ENCODE assay signal across 9 mouse cellular contexts in genomic region chr11:85842596-85843346, GRCm38 (mm10). TPM values are rescaled to one million over a fixed set of nuclear protein-coding genes. Genes with fewer than 3 reads are reported as not detected.
DNase-seq lines count a peak whose midpoint lies in the region; ATAC-seq lines count a peak whose summit lies in the region.
"Had no signal": no experiment of that assay in that cellular context is flagged by ENCODE, and none has a peak within 500 bp of the region (broad histone marks: within the 10 kb centered on the region; RNA-seq: fewer than 3 reads in every experiment).

No protein-coding gene starts in this region.

- intact Hi-C loops in left cerebral cortex, postnatal 4 days (cut with DNase I): loop anchor here (5.0 to 10.0 kb wide), 2 partner anchors 315 to 458 kb away; no protein-coding TSS in a partner anchor

- H3K27ac ChIP-seq in lung, embryonic 15.5 days: peak overlapping the region; percentile 97
- no peak overlapping the region for H3K27ac ChIP-seq in forebrain, embryonic 13.5 days
- peak overlapping the region; percentile 87 for H3K27ac ChIP-seq in kidney, embryonic 14.5 days (ENCODE audit: low read depth, low read length)
- H3K27ac ChIP-seq in midbrain, embryonic 15.5 days: no peak overlapping the region

- peaks cover 35% of the 10 kb centered on the region for H3K27me3 ChIP-seq in lung, embryonic 15.5 days
- H3K27me3 ChIP-seq in forebrain, embryonic 13.5 days: peaks cover 95% of the 10 kb centered on the region
- peaks cover 24% of the 10 kb centered on the region for H3K27me3 ChIP-seq in kidney, embryonic 14.5 days (ENCODE audit: control insufficient read depth, insufficient read depth, low read length)
- peaks cover 88% of the 10 kb centered on the region for H3K27me3 ChIP-seq in midbrain, embryonic 15.5 days (replicated peaks)

- peak overlapping the region; percentile 87 for H3K4me2 ChIP-seq in lung, embryonic 15.5 days
- H3K4me2 ChIP-seq in forebrain, embryonic 13.5 days: peak overlapping the region; percentile 79
- peak overlapping the region; percentile 78 for H3K4me2 ChIP-seq in kidney, embryonic 14.5 days (replicated peaks; ENCODE audit: low read depth, low read length)
- H3K4me2 ChIP-seq in midbrain, embryonic 15.5 days: peak overlapping the region; percentile 74

- H3K9ac ChIP-seq in lung, embryonic 15.5 days: peak overlapping the region; percentile 74
- peak overlapping the region; percentile 3; the same call in 1 of the 2 replicates for H3K9ac ChIP-seq in forebrain, embryonic 13.5 days
- H3K9ac ChIP-seq in kidney, embryonic 14.5 days (ENCODE audit: low read depth, low read length): peak overlapping the region; percentile 97; the same call in 1 of the 2 replicates
- H3K9ac ChIP-seq in midbrain, embryonic 15.5 days: no peak overlapping the region

- peaks cover 49% of the 10 kb centered on the region for H3K4me1 ChIP-seq in lung, embryonic 15.5 days
- H3K4me1 ChIP-seq in forebrain, embryonic 13.5 days: peaks cover 37% of the 10 kb centered on the region
- H3K4me1 ChIP-seq in kidney, embryonic 14.5 days (ENCODE audit: control insufficient read depth, insufficient read depth, low read length): peaks cover 30% of the 10 kb centered on the region
- peaks cover 34% of the 10 kb centered on the region for H3K4me1 ChIP-seq in midbrain, embryonic 15.5 days

- ATAC-seq in lung, embryonic 15.5 days (ENCODE audit: borderline replicate concordance, extremely low read depth, low FRiP score, low TSS enrichment): no peak
- no peak for ATAC-seq in forebrain, embryonic 13.5 days
- ATAC-seq in kidney, embryonic 14.5 days (ENCODE audit: low FRiP score, low TSS enrichment): no peak
- no peak for ATAC-seq in midbrain, embryonic 15.5 days (replicated peaks)
- ATAC-seq in activated CD4-positive, CD25-positive, alpha-beta regulatory T cell, adult 4 months: no peak

- no peak for DNase-seq in lung, postnatal 36 days
- DNase-seq in left cerebral cortex, postnatal 4 days: no peak
- no peak for DNase-seq in thymus, postnatal 14 days

- H3K9me3 ChIP-seq in lung, embryonic 15.5 days: no peaks in the 10 kb centered on the region
- no peaks in the 10 kb centered on the region for H3K9me3 ChIP-seq in forebrain, embryonic 13.5 days (replicated peaks)
- H3K9me3 ChIP-seq in kidney, embryonic 14.5 days (ENCODE audit: control insufficient read depth, low read length): no peaks in the 10 kb centered on the region
- H3K9me3 ChIP-seq in midbrain, embryonic 15.5 days: no peaks in the 10 kb centered on the region

- WGBS in lung, embryonic 15.5 days: 4% methylated on average over 24 of the region's 24 CpGs
- 4% methylated on average over 24 of the region's 24 CpGs for WGBS in forebrain, embryonic 13.5 days
- whole genome bisulfite sequencing in kidney, embryonic 14.5 days: 6% methylated on average over 24 of the region's 24 CpGs
- WGBS in midbrain, embryonic 15.5 days: 5% methylated on average over 24 of the region's 24 CpGs

- peak overlapping the region; percentile 64 for H3K4me3 ChIP-seq in lung, embryonic 15.5 days
- peak overlapping the region; percentile 44 for H3K4me3 ChIP-seq in forebrain, embryonic 13.5 days
- H3K4me3 ChIP-seq in kidney, embryonic 14.5 days (ENCODE audit: low read length): peak overlapping the region; percentile 52
- no peak overlapping the region for H3K4me3 ChIP-seq in midbrain, embryonic 15.5 days

- H3K36me3 ChIP-seq in lung, embryonic 15.5 days: no peaks in the 10 kb centered on the region
- no peaks in the 10 kb centered on the region for H3K36me3 ChIP-seq in forebrain, embryonic 13.5 days (ENCODE audit: poor library complexity, severe bottlenecking)
- H3K36me3 ChIP-seq in kidney, embryonic 14.5 days (ENCODE audit: control insufficient read depth, insufficient read depth, low read length): peaks cover 23% of the 10 kb centered on the region
- no peaks in the 10 kb centered on the region for H3K36me3 ChIP-seq in midbrain, embryonic 15.5 days (replicated peaks)

RNA-seq across cellular contexts. Expression of gene Gm11444, which starts 7.4 kb away (rescaled TPM):
- polyA plus RNA-seq in lung, embryonic 15.5 days (2015; fragmentation: Nextera tagmentation; extraction: Ambion mirVana): 0.62 TPM in 1 of 2 replicates, not detected in the other
- not detected in 2 replicates for polyA plus RNA-seq in forebrain, embryonic 13.5 days (2015; fragmentation: Nextera tagmentation; extraction: Ambion mirVana)
- not detected in 2 replicates for polyA plus RNA-seq in kidney, embryonic 14.5 days (2014; fragmentation: Nextera tagmentation; extraction: Ambion mirVana)
- not detected in 2 replicates for polyA plus RNA-seq in midbrain, embryonic 15.5 days (2015; fragmentation: Nextera tagmentation; extraction: Ambion mirVana)
- total RNA-seq in left cerebral cortex, postnatal 4 days (2021): not detected
- polyA plus RNA-seq in activated CD4-positive, CD25-positive, alpha-beta regulatory T cell, adult 4 months (2017; shearing (Covaris generic)): 1 to 10 TPM in 1 of 2 experiments, not detected in 1; 1.0 TPM
- total RNA-seq: heart, adult 18-20 months had no signal

RNA-seq across cellular contexts. Expression of gene Tbx2, which starts 10.4 kb away (rescaled TPM):
- polyA plus RNA-seq in lung, embryonic 15.5 days (2015; fragmentation: Nextera tagmentation; extraction: Ambion mirVana): 40.9 and 44.9 TPM in 2 replicates
- 0.42 and 0.61 TPM in 2 replicates for polyA plus RNA-seq in forebrain, embryonic 13.5 days (2015; fragmentation: Nextera tagmentation; extraction: Ambion mirVana)
- polyA plus RNA-seq in kidney, embryonic 14.5 days (2014; fragmentation: Nextera tagmentation; extraction: Ambion mirVana): 18.2 and 19.8 TPM in 2 replicates
- polyA plus RNA-seq in midbrain, embryonic 15.5 days (2015; fragmentation: Nextera tagmentation; extraction: Ambion mirVana): 1.0 TPM in 2 replicates
- total RNA-seq in left cerebral cortex, postnatal 4 days (2021): 1 to 10 TPM; 3.7 to 3.9 TPM
- under 1 TPM in 1 of 2 experiments, not detected in 1; 0.13 TPM for polyA plus RNA-seq in activated CD4-positive, CD25-positive, alpha-beta regulatory T cell, adult 4 months (2017; shearing (Covaris generic))

RNA-seq across cellular contexts. Expression of gene Tbx4, which starts 43.5 kb away (rescaled TPM):
- 78.8 and 81.3 TPM in 2 replicates for polyA plus RNA-seq in lung, embryonic 15.5 days (2015; fragmentation: Nextera tagmentation; extraction: Ambion mirVana)
- 0.06 and 0.26 TPM in 2 replicates for polyA plus RNA-seq in forebrain, embryonic 13.5 days (2015; fragmentation: Nextera tagmentation; extraction: Ambion mirVana)
- polyA plus RNA-seq in kidney, embryonic 14.5 days (2014; fragmentation: Nextera tagmentation; extraction: Ambion mirVana): 0.06 TPM in 1 of 2 replicates, not detected in the other
- 0.34 and 0.46 TPM in 2 replicates for polyA plus RNA-seq in midbrain, embryonic 15.5 days (2015; fragmentation: Nextera tagmentation; extraction: Ambion mirVana)
- under 1 TPM; 0.12 to 0.38 TPM for total RNA-seq in left cerebral cortex, postnatal 4 days (2021)
- not detected for polyA plus RNA-seq in activated CD4-positive, CD25-positive, alpha-beta regulatory T cell, adult 4 months (2017; shearing (Covaris generic))

Comparison
In these comparisons a context has a peak if more than half of its experiments do, and no peak if none do; other contexts are left out.
1. H3K27ac ChIP-seq: peak in lung, embryonic 15.5 days (single experiment) and kidney, embryonic 14.5 days (single experiment); none in forebrain, embryonic 13.5 days (single experiment) and midbrain, embryonic 15.5 days (single experiment).
2. RNA of gene Tbx4, which starts 43.5 kb away (polyA plus RNA-seq): 78.8 to 81.3 TPM in lung, embryonic 15.5 days; 0.34 to 0.46 TPM in midbrain, embryonic 15.5 days, 0.06 to 0.26 TPM in forebrain, embryonic 13.5 days, 0.06 TPM in kidney, embryonic 14.5 days and not detected in activated CD4-positive, CD25-positive, alpha-beta regulatory T cell, adult 4 months; every median in the first group is over 10 times any median in the second.
3. Peak in every context shown above with its lines, with median percentiles within 50 percentile points of each other: H3K4me2 ChIP-seq.